Mouse (Mus musculus) stomach, embryonic 16.5 days (tissue): ENCODE measurements around the gene Ears2. TPM values are rescaled to one million over a fixed set of nuclear protein-coding genes. Genes with fewer than 3 reads are reported as not detected.
A peak's percentile ranks its signal among the peaks of the same experiment; 100 is the strongest.
"Not testable (repeated sequence)": the region's sequence is repeated elsewhere in the genome, so short reads cannot be mapped to it uniquely, and the experiment has no call there.

Experiments used
- ATAC-seq: fragments of 200-750 bp; cut with Nextera tagmentation; 2 replicates; pipeline ENCODE4 v1.8.0; 2017; ENCODE audit warnings: moderate number of reproducible peaks, moderate TSS enrichment; ENCODE audit not compliant: insufficient read depth, low FRiP score
- H3K27ac ChIP-seq: fragments of 300-500 bp; sonication (generic); 2 replicates; pipeline ENCODE4 v1.5.1; 2014; ENCODE audit warnings: low read length
- H3K27me3 ChIP-seq: fragments of 300-500 bp; sonication (generic); 2 replicates; pipeline ENCODE4 v1.6.1; 2014; ENCODE audit warnings: low read length, control low read depth, mixed read lengths; ENCODE audit not compliant: control insufficient read depth, insufficient read depth
- H3K36me3 ChIP-seq: fragments of 300-500 bp; sonication (generic); 2 replicates; pipeline ENCODE4 v1.6.1; 2014; ENCODE audit warnings: low read length; ENCODE audit not compliant: control insufficient read depth, insufficient read depth
- H3K4me1 ChIP-seq: fragments of 300-500 bp; sonication (generic); 2 replicates; pipeline ENCODE4 v1.6.1; 2014; ENCODE audit warnings: low read length, control low read depth, mixed read lengths; ENCODE audit not compliant: control insufficient read depth, insufficient read depth
- H3K4me2 ChIP-seq: fragments of 300-500 bp; sonication (generic); 2 replicates; pipeline ENCODE4 v1.6.1; 2014; ENCODE audit warnings: low read depth, low read length, mixed read lengths
- H3K4me3 ChIP-seq: fragments of 300-500 bp; sonication (generic); replicated peaks from 2 replicates; pipeline ENCODE4 v1.5.1; 2014; ENCODE audit warnings: mild to moderate bottlenecking, low read length
- H3K9ac ChIP-seq: fragments of 300-500 bp; sonication (generic); 2 replicates; pipeline ENCODE4 v1.6.1; 2014; ENCODE audit warnings: low read length
- H3K9me3 ChIP-seq: fragments of 300-500 bp; sonication (generic); replicated peaks from 2 replicates; pipeline ENCODE4 v1.6.1; 2016; ENCODE audit warnings: low read length, control low read depth; ENCODE audit not compliant: control insufficient read depth
- WGBS: fragments of 180-500 bp; shearing (Covaris S2); extraction: QIAGEN DNeasy Blood & Tissue Kit; methylation state at CpG from one replicate; pipeline ENCODE4 v1.1.7; 2014; 5-methylcytosine and 5-hydroxymethylcytosine counted together
- polyA plus RNA-seq: library from polyadenylated mRNA; unstranded; fragments of >200 nt; fragmentation: Nextera tagmentation; extraction: Ambion mirVana; gene quantifications from 2 replicates; pipeline ENCODE4 v1.2.1, GENCODE M21; 2015

The Ears2 gene
- polyA plus RNA-seq = 15.7 and 15.9 TPM in 2 replicates

- Histone ChIP-seq H3K9me3 (no peaks in the 10 kb centered on the region), H3K4me1 (peaks cover 23% of the 10 kb centered on the region), H3K4me3 (peak within 1 kb of the TSS; percentile 96), H3K36me3 (0 out of 2 replicates have a peak, but pooled peaks cover 4% of the 10 kb centered on the region), H3K9ac (peak within 1 kb of the TSS; percentile 95), H3K27ac (peak within 1 kb of the TSS; percentile 96), H3K4me2 (peak within 1 kb of the TSS; percentile 69), H3K27me3 (no peaks in the 10 kb centered on the region)
- peak; percentile 99 for ATAC-seq
- WGBS = 0% methylated on average over 60 of the region's 60 CpGs
Observed at GRCm38 (mm10) chr7:122066945-122067516, at the start of gene Ears2, which contains the start of gene Ubfd1. Gene Ears2 (minus strand): TSS chr7:122067263. Gene Ubfd1 (plus strand): TSS chr7:122067175.

- ATAC-seq = no peak
- Histone ChIP-seq H3K4me2 (no peak overlapping the region), H3K9me3 (no peaks in the 10 kb centered on the region), H3K36me3 (no peaks in the 10 kb centered on the region), H3K27ac (no peak overlapping the region), H3K4me3 (no peak overlapping the region), H3K4me1 (no peaks in the 10 kb centered on the region), H3K9ac (no peak overlapping the region), H3K27me3 (no peaks in the 10 kb centered on the region)
- 91% methylated on average over 6 of the region's 6 CpGs for WGBS
Observed at GRCm38 (mm10) chr7:122108206-122108605, 41.1 kb upstream of the Ears2 start.

GRCm38 (mm10) chr7:122101747-122102244 lies 34.7 kb upstream of the Ears2 start, which contains the start of gene Ndufab1:
Gene Ndufab1 (minus strand): TSS chr7:122101886.
- under 1% methylated on average over 39 of the region's 43 CpGs for WGBS
- Histone ChIP-seq H3K4me3 (peak within 1 kb of the TSS; percentile 76), H3K36me3 (no peaks in the 10 kb centered on the region), H3K27ac (peak within 1 kb of the TSS; percentile 49; the same call in 1 of the 2 replicates), H3K4me1 (peaks cover 12% of the 10 kb centered on the region), H3K4me2 (peak within 1 kb of the TSS; percentile 98), H3K9me3 (no peaks in the 10 kb centered on the region), H3K9ac (peak within 1 kb of the TSS; percentile 89), H3K27me3 (no peaks in the 10 kb centered on the region)
- ATAC-seq = peak; percentile 99

GRCm38 (mm10) chr7:122101014-122101746 lies 34.1 kb upstream of the Ears2 start:
- Histone ChIP-seq H3K9ac (peak overlapping the region; percentile 89), H3K4me3 (peak overlapping the region; percentile 76), H3K4me1 (peaks cover 12% of the 10 kb centered on the region), H3K4me2 (peak overlapping the region; percentile 98), H3K27ac (peak overlapping the region; percentile 49; the same call in 1 of the 2 replicates)
- not testable (repeated sequence) for H3K36me3 ChIP-seq, H3K27me3 ChIP-seq, H3K9me3 ChIP-seq
- 5% methylated on average over 26 of the region's 28 CpGs for WGBS
- ATAC-seq = peak; percentile 54

- Histone ChIP-seq H3K36me3 (peaks cover 21% of the 10 kb centered on the region), H3K9me3 (no peaks in the 10 kb centered on the region), H3K4me2 (no peak overlapping the region), H3K9ac (no peak overlapping the region), H3K4me3 (no peak overlapping the region), H3K27ac (no peak overlapping the region), H3K4me1 (peaks cover 12% of the 10 kb centered on the region), H3K27me3 (no peaks in the 10 kb centered on the region)
- ATAC-seq = no peak
- WGBS = 52% methylated on average over 4 of the region's 4 CpGs
Observed at GRCm38 (mm10) chr7:122099222-122099621, 32.2 kb upstream of the Ears2 start.

- peaks cover 24% of the 10 kb centered on the region for H3K36me3 ChIP-seq
- ATAC-seq = no peak
- H3K4me3 ChIP-seq = no peak overlapping the region
- 79% methylated on average over 3 of the region's 3 CpGs for WGBS
- peaks cover 12% of the 10 kb centered on the region for H3K4me1 ChIP-seq
- no peak overlapping the region for H3K9ac ChIP-seq
- H3K27ac ChIP-seq = no peak overlapping the region
- H3K4me2 ChIP-seq = no peak overlapping the region
- no peaks in the 10 kb centered on the region for H3K27me3 ChIP-seq
- H3K9me3 ChIP-seq = no peaks in the 10 kb centered on the region
Observed at GRCm38 (mm10) chr7:122098009-122098408, 30.9 kb upstream of the Ears2 start.

- H3K27me3 ChIP-seq = no peaks in the 10 kb centered on the region
- no peaks in the 10 kb centered on the region for H3K9me3 ChIP-seq
- H3K36me3 ChIP-seq = peaks cover 37% of the 10 kb centered on the region
- H3K4me1 ChIP-seq = no peaks in the 10 kb centered on the region
- H3K27ac ChIP-seq = no peak overlapping the region
- H3K4me2 ChIP-seq = no peak overlapping the region
- 88% methylated on average over 2 of the region's 2 CpGs for WGBS
- no peak overlapping the region for H3K4me3 ChIP-seq
- ATAC-seq = no peak
- no peak overlapping the region for H3K9ac ChIP-seq
Observed at GRCm38 (mm10) chr7:122094564-122095330, 27.7 kb upstream of the Ears2 start.

- Histone ChIP-seq H3K4me2 (no peak overlapping the region), H3K9ac (no peak overlapping the region), H3K4me1 (no peaks in the 10 kb centered on the region), H3K27me3 (no peaks in the 10 kb centered on the region), H3K36me3 (peaks cover 17% of the 10 kb centered on the region; the same call in 1 of the 2 replicates), H3K27ac (no peak overlapping the region), H3K9me3 (no peaks in the 10 kb centered on the region), H3K4me3 (no peak overlapping the region)
- ATAC-seq = no peak
- WGBS = 85% methylated on average over 11 of the region's 11 CpGs
Observed at GRCm38 (mm10) chr7:122087195-122087982, 20.3 kb upstream of the Ears2 start.
